Mouse (Mus musculus) CD4-positive, CD25-positive, alpha-beta regulatory T cell (primary cell): ENCODE data around the gene Lum. TPM values are rescaled to one million over a fixed set of nuclear protein-coding genes. Genes with fewer than 3 reads are reported as not detected.

Experiments used
- polyA plus RNA-seq: library from polyadenylated mRNA; unstranded; fragments of 100-300 nt; shearing (Covaris generic); gene quantifications from one replicate; pipeline ENCODE4 v1.2.1, GENCODE M21; 2017

Gene Lum
- not detected for polyA plus RNA-seq

GRCm38 (mm10) chr10:97564957-97565856, at the start of gene Lum:
Gene Lum (plus strand): TSS chr10:97565128.

GRCm38 (mm10) chr10:97606579-97606978, 41.7 kb downstream of the Lum start, which contains the start of gene Kera:
Gene Kera (plus strand): TSS chr10:97606879.

Other genes with a start within 250 kb of the Lum start
- gene Dcn, start 85.5 kb upstream of the Lum start, polyA plus RNA-seq: not detected
- not detected for gene Kera, start 41.8 kb downstream of the Lum start, polyA plus RNA-seq
- not detected for gene Epyc, start 78.9 kb downstream of the Lum start, polyA plus RNA-seq
- 0.10 TPM for gene Ccer1, start 127.9 kb downstream of the Lum start, polyA plus RNA-seq
- gene C030005K15Rik, start 161.6 kb downstream of the Lum start, polyA plus RNA-seq: not detected